Mouse (Mus musculus) erythroblast, embryonic 14.5 days (primary cell): Measurements from ENCODE around the gene Taf10.

Experiments
- GATA1 ChIP-seq: IDR thresholded peaks from 2 replicates; pipeline ENCODE4 v1.6.1; 2012; ENCODE audit warnings: low read length, inconsistent platforms, mixed read lengths
- TAL1 ChIP-seq: IDR thresholded peaks from 3 replicates; pipeline ENCODE4 v1.6.1; 2012; ENCODE audit warnings: low read length, inconsistent platforms, mixed read lengths

- TF ChIP-seq GATA1 (no peak), TAL1 (no peak)
These were observed 43.4 kb upstream of the Taf10 start, which contains the start of gene Dchs1 for GRCm38 (mm10) chr7:105787285-105788140.
